Mouse (Mus musculus) midbrain, embryonic 15.5 days (tissue): ENCODE data around the gene Tbc1d14. TPM values are rescaled to one million over a fixed set of nuclear protein-coding genes. Genes with fewer than 3 reads are reported as not detected.
A peak's percentile ranks its signal among the peaks of the same experiment; 100 is the strongest.

Source experiments
- ATAC-seq: fragments of 200-750 bp; cut with Nextera tagmentation; replicated peaks from 2 replicates; pipeline ENCODE4 v1.8.0; 2017; ENCODE audit warnings: moderate TSS enrichment
- H3K27ac ChIP-seq: fragments of 300-500 bp; sonication (generic); 2 replicates; pipeline ENCODE4 v1.5.1; 2015; ENCODE audit warnings: mild to moderate bottlenecking, inconsistent platforms
- H3K27me3 ChIP-seq: fragments of 300-500 bp; sonication (generic); replicated peaks from 2 replicates; pipeline ENCODE4 v1.6.1; 2015; ENCODE audit warnings: inconsistent platforms
- H3K36me3 ChIP-seq: fragments of 300-500 bp; sonication (generic); replicated peaks from 2 replicates; pipeline ENCODE4 v1.6.1; 2015; ENCODE audit warnings: inconsistent platforms
- H3K4me1 ChIP-seq: fragments of 300-500 bp; sonication (generic); 2 replicates; pipeline ENCODE4 v1.6.1; 2015; ENCODE audit warnings: inconsistent platforms
- H3K4me2 ChIP-seq: fragments of 300-500 bp; sonication (generic); 2 replicates; pipeline ENCODE4 v1.6.1; 2015; ENCODE audit warnings: inconsistent platforms, mild to moderate bottlenecking, moderate library complexity
- H3K4me3 ChIP-seq: fragments of 300-500 bp; sonication (generic); 2 replicates; pipeline ENCODE4 v1.5.1; 2015; ENCODE audit warnings: mild to moderate bottlenecking, inconsistent platforms
- H3K9ac ChIP-seq: fragments of 300-500 bp; sonication (generic); 2 replicates; pipeline ENCODE4 v1.6.1; 2015; ENCODE audit warnings: mild to moderate bottlenecking, inconsistent platforms
- H3K9me3 ChIP-seq: fragments of 300-500 bp; sonication (generic); 2 replicates; pipeline ENCODE4 v1.6.1; 2016; ENCODE audit warnings: inconsistent platforms
- WGBS: fragments of 180-500 bp; shearing (Covaris S2); methylation state at CpG from one replicate; pipeline ENCODE4 v1.1.7; 2015; ENCODE audit warnings: mixed read lengths; 5-methylcytosine and 5-hydroxymethylcytosine counted together
- polyA plus RNA-seq: library from polyadenylated mRNA; unstranded; fragments of >200 nt; fragmentation: Nextera tagmentation; extraction: Ambion mirVana; gene quantifications from 2 replicates; pipeline ENCODE4 v1.2.1, GENCODE M21; 2015

The Tbc1d14 gene
- polyA plus RNA-seq, 1 experiment from 2014 or later: 75.0 TPM

DNA sequence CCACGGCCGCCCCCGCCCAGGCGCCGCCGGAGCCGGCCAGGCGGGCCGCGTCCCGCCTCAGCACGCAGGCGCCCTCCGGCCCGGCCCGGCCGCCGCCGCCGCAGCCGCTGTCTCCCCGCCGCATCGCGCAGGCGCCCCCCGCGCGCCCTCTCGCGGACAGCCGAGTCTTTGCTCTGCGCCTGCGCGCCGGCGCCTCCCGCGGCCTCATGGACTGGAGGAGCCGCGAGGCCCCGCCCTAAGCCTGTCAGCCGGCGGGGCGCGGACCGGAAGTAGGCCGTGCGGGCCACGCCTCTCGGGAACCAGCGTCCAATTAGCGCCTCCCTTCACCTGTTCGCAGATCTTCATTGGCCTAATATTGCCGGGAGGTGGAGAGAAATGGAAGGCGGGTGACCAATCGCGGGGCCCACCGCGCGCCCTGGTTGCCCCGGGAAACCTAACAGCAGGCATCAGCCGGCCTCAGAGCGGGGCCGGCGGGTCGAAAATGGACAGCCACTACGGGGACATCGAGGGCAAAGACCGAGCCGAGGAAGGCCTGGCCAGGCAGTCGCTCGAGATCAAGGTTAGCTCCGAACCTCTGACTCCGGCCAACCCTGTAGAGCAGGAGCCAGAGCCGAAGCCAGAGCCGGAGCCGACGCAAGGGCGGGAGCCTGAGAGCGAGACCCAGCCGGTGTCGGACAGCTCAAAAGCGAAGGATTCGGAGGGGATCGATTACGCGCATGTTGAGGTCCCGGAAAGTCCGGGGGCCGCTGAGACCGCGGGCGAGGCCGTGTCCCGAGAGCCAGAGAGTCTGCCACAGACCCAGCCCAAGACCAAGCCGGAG is 108.7 kb downstream of the Tbc1d14 start, which contains the start of the genes Tada2b and Ccdc96:
Tada2b (minus strand) TSS at position 115 of the 820 bp plus-strand sequence.
Ccdc96 (plus strand) TSS at position 418 of the 820 bp plus-strand sequence.
- under 1% methylated on average over 89 of the region's 97 CpGs for WGBS
- Histone ChIP-seq H3K27ac (peak within 1 kb of the TSS; percentile 84), H3K9me3 (no peaks in the 10 kb centered on the region), H3K4me2 (peak within 1 kb of the TSS; percentile 92), H3K36me3 (no peaks in the 10 kb centered on the region), H3K9ac (peak within 1 kb of the TSS; percentile 94), H3K4me3 (peak within 1 kb of the TSS; percentile 95), H3K4me1 (peaks cover 42% of the 10 kb centered on the region), H3K27me3 (no peaks in the 10 kb centered on the region)
- ATAC-seq: peak; percentile 99

DNA sequence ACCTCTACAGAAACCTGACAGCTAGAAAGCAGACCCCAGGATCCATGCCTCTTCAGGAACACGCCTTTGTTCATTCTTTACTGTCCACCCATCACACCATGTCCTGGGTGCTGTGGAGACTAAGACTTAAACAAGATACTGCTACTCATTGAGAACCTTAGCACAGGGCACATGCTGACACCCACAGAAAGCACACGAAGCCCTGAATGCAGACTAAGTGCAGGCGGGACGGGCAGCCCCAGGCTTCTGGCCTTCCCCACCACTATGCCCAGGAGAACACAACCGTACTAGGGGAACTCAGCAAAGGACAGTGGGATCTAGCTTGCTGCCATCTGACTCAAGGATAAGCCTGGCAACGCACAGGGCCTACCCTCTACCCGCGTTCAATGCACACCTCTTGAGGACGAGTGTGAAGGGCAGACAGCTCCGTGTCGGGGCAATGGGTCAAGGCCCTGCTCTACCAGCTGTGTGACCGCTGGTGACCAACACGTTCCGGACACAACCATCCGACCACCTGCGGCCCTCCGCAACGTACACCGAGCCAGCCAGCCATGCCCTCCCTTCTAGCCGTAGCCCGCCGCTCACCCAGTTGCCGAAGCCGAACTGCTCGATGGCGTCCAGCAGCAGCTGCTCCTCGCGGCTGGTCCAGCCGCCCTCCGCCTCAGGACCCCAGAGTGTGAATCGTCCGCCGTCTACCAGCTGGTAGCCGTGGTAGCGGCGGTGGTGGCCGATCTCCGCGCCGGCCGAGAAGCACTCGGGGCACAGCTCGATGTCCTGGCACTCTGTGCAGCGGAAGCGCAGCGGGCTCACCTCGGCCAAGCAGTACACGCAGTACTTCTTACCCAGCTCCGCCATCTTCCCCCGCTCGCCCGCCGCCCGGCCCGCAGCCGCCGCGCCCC is 109.6 kb downstream of the Tbc1d14 start:
- H3K4me2 ChIP-seq: peak overlapping the region; percentile 70
- H3K9me3 ChIP-seq: no peaks in the 10 kb centered on the region
- no peaks in the 10 kb centered on the region for H3K27me3 ChIP-seq
- H3K36me3 ChIP-seq: no peaks in the 10 kb centered on the region
- H3K27ac ChIP-seq: peak overlapping the region; percentile 84
- peak; percentile 68 for ATAC-seq
- H3K9ac ChIP-seq: peak overlapping the region; percentile 94
- WGBS: 1% methylated on average over 53 of the region's 58 CpGs
- H3K4me1 ChIP-seq: peaks cover 42% of the 10 kb centered on the region
- H3K4me3 ChIP-seq: peak overlapping the region; percentile 95

DNA sequence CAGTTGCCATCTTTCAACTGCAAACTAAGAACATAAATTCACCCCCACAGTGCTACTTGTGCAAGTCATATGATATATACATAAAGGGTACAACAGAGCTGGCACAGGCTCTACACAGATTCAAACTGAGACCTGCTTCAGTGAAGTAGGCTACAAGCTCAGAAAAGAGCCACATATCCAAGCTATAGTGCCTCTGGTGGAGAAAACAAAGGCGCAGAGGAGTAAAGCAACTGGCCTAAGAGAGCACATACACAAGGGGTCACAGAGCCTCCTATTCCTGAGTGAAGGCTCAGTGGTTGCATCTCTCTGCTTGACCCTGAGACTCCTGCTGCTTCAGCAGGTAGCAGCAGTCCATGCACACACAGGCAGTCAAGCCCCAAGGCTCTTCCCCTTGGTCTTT is 112.0 kb downstream of the Tbc1d14 start:
- no peaks in the 10 kb centered on the region for H3K9me3 ChIP-seq
- no peak overlapping the region for H3K9ac ChIP-seq
- H3K27ac ChIP-seq: no peak overlapping the region
- H3K4me3 ChIP-seq: no peak overlapping the region
- 77% methylated on average over 1 of the region's 1 CpGs for WGBS
- 0 out of 2 replicates have a peak, but pooled peaks cover 2% of the 10 kb centered on the region for H3K36me3 ChIP-seq
- ATAC-seq: no peak
- H3K27me3 ChIP-seq: no peaks in the 10 kb centered on the region
- H3K4me2 ChIP-seq: no peak overlapping the region
- H3K4me1 ChIP-seq: peaks cover 42% of the 10 kb centered on the region

DNA sequence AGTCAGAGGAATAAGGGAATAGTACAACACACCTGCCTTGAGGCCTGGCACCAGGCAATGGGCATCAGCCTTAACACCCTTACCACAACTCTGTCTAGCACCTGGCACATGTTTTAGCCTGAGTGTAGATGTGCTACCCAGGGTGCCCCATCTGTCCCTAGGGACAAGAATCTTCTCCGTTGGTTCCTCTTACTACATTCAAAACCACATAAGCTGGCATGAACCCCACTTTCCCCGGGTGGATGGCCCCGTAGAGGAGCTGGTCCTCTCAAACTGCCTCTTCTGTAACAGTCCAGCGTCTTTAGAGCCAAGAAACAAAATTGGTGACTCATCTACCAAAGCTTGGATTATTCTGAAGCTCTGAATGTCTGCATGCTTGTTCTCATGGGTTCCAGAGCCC is 112.7 kb downstream of the Tbc1d14 start:
- 92% methylated on average over 4 of the region's 4 CpGs for WGBS
- Histone ChIP-seq H3K36me3 (0 out of 2 replicates have a peak, but pooled peaks cover 3% of the 10 kb centered on the region), H3K9ac (no peak overlapping the region), H3K27ac (no peak overlapping the region), H3K9me3 (no peaks in the 10 kb centered on the region), H3K4me2 (no peak overlapping the region), H3K4me3 (no peak overlapping the region), H3K27me3 (no peaks in the 10 kb centered on the region), H3K4me1 (peaks cover 38% of the 10 kb centered on the region)
- ATAC-seq: no peak

DNA sequence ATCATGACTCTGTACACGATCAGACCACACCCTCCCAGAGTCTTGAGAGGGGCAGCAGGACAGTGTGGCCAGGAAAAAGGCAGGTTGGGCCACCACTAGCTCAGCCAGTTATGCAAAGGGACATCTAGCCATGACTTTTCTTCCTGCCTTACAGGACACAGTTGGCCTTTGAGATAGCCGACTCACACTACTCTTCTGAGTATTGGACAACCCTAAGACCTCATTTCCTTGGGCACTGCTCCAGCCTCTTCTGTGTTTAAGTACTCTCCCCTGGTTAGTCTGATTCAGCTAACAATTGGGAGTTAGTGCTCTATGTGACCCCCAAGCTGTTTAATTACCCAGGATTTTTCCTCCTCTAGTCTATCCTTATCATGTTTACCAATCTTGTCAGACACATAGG is 113.3 kb downstream of the Tbc1d14 start:
- 0 out of 2 replicates have a peak, but pooled peaks cover 3% of the 10 kb centered on the region for H3K36me3 ChIP-seq
- no peaks in the 10 kb centered on the region for H3K27me3 ChIP-seq
- no peaks in the 10 kb centered on the region for H3K9me3 ChIP-seq
- no peak for ATAC-seq
- 64% methylated on average over 2 of the region's 2 CpGs for whole genome bisulfite sequencing
- H3K27ac ChIP-seq: no peak overlapping the region
- no peak overlapping the region for H3K4me3 ChIP-seq
- no peak overlapping the region for H3K4me2 ChIP-seq
- H3K4me1 ChIP-seq: peaks cover 32% of the 10 kb centered on the region
- no peak overlapping the region for H3K9ac ChIP-seq

DNA sequence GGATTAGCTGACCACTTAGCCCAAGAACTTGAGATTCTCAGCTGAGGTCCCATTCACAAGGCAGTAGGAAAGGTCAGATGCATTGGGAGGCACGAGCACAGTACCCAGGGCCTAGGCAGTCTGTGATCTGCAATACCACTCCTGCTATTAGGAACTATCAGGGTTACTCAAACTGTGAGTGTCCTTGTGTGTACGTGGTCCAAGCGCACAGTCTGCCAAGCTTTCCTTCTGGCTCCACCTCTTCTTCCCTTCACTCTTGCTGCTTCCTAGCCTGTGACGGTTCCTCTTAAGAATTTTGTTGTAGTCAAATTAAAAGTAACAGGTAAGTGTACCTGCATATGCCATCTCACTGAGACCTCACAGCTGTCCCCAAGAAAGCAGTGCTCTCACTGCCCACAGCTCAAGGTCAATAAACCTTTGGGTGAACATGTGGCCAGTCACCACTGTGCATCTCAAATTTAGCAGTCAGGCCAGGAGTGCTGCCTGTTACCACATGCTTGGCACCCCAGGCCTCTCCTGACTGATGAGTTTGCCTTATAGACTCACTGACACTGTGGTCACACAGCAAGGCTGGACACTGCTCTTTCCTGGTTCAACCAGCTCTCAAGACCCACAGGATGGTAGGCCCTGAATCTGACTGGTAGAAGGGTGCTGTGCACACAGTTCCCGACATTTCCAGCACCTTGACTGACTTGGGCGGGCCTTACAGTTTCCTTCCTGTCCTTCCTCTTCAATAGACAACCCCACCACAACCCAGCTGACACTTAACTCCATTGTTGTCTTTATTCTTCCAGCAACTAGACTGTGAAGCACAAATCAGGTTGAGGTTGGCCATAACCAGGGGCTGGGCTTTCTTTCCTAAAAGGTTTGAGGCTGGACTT is 114.3 kb downstream of the Tbc1d14 start:
- no peak for ATAC-seq
- 92% methylated on average over 6 of the region's 6 CpGs for WGBS
- H3K4me3 ChIP-seq: no peak overlapping the region
- 0 out of 2 replicates have a peak, but pooled peaks cover 3% of the 10 kb centered on the region for H3K36me3 ChIP-seq
- no peak overlapping the region for H3K27ac ChIP-seq
- H3K27me3 ChIP-seq: no peaks in the 10 kb centered on the region
- peaks cover 30% of the 10 kb centered on the region for H3K4me1 ChIP-seq
- no peak overlapping the region for H3K9ac ChIP-seq
- no peak overlapping the region for H3K4me2 ChIP-seq
- no peaks in the 10 kb centered on the region for H3K9me3 ChIP-seq

DNA sequence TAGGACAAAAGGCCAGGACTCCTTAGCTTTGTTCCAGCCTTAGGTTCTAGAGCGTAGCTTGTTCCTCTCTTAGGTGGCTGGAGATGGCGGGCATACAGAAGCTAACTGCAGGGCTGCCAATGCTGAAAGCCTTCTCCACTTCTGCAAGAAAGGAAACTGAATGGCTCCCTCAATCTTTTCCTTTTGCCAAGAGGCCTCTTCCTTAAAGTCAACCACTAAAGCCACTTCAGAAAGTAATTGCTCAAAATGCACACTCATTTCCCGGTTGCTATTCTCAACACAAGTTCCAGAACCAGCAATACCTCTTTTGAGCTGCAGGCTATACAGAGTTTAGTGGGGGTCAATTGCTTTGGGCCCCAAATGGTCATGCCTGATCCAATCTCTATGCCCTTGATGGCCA is 115.6 kb downstream of the Tbc1d14 start:
- no peak overlapping the region for H3K27ac ChIP-seq
- no peak for ATAC-seq
- peaks cover 12% of the 10 kb centered on the region for H3K36me3 ChIP-seq
- H3K9ac ChIP-seq: no peak overlapping the region
- H3K27me3 ChIP-seq: no peaks in the 10 kb centered on the region
- peaks cover 22% of the 10 kb centered on the region for H3K4me1 ChIP-seq
- no peak overlapping the region for H3K4me3 ChIP-seq
- H3K9me3 ChIP-seq: no peaks in the 10 kb centered on the region
- 83% methylated on average over 3 of the region's 3 CpGs for WGBS
- no peak overlapping the region for H3K4me2 ChIP-seq

DNA sequence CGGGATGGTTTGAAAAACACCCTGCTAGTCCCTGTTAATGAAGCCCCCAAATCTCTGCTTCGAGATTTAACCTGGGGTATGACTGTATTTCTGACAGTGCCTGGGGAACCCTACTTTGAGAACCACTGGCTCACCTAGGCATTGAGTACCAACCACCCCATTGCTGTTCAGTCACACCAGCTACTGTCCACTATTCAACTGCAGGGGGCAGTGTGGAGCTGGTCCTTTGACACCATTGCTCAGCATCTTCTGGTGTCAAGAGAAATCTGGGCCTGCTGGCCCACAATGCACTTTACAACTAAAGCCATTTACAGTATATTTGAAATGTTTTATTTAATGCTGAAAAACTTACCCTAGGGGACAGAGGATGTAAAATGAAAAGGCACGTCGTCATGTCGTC is 118.8 kb downstream of the Tbc1d14 start:
- Histone ChIP-seq H3K4me1 (no peaks in the 10 kb centered on the region), H3K36me3 (peaks cover 37% of the 10 kb centered on the region), H3K9me3 (no peaks in the 10 kb centered on the region), H3K27me3 (no peaks in the 10 kb centered on the region), H3K4me2 (no peak overlapping the region), H3K4me3 (no peak overlapping the region), H3K9ac (no peak overlapping the region), H3K27ac (no peak overlapping the region)
- WGBS: 84% methylated on average over 5 of the region's 5 CpGs
- ATAC-seq: no peak

DNA sequence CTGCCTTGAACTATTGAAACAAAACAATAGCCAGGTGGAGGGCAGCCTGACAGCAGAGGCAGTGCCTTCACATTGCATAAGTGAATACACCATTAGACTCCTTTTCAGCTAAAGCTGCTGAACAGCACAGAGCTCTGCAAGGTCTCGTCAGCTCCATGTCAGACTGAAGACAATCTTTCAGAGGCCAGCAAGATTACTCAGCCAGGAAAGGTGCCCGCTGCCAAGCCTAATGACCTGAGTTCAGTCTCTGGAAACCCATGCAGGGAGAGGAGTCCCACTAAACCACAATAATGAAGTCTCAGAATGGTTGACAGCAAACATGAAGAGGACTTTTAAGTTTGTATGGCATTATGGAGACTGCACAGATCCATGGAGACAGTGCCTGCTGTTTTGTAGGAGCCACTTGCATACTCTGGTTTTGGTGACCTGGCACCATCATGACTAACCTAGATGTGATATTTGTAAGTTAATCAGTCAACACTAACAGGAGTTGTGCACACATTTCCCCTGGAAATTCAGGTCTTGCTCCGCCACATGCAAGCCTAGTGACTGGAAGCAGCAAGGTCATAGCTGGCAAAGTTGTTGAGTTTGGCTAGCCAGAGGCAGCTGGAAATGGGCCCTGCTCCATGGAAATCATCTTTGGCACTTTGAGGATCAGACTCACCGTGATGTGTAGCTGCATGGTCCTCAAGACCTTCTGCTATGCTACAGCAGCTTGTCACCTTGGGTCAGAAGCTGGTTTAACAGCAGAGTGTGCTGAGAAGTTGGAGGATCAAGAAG is 120.0 kb downstream of the Tbc1d14 start:
- no peak overlapping the region for H3K9ac ChIP-seq
- no peak overlapping the region for H3K4me2 ChIP-seq
- no peak overlapping the region for H3K4me3 ChIP-seq
- no peaks in the 10 kb centered on the region for H3K9me3 ChIP-seq
- H3K27me3 ChIP-seq: no peaks in the 10 kb centered on the region
- H3K27ac ChIP-seq: no peak overlapping the region
- H3K36me3 ChIP-seq: peaks cover 37% of the 10 kb centered on the region
- no peak for ATAC-seq
- no peaks in the 10 kb centered on the region for H3K4me1 ChIP-seq
- 91% methylated on average over 4 of the region's 4 CpGs for WGBS

DNA sequence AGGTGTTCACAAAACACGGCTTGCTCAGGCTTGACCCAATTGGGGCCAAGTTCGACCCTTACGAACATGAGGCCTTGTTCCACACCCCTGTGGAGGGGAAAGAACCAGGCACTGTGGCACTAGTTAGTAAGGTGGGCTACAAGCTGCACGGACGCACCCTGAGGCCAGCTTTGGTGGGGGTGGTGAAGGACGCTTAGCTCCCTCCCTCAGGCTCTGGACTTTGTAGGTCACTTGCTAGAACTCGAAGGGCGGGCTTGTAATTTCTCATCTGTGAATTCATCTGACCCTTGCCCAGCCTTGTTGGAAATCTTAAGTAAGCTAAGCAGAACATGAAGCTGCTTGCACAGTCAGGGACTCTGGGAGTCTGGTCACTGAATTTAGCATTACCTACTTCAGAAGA is 121.9 kb downstream of the Tbc1d14 start:
- no peaks in the 10 kb centered on the region for H3K9me3 ChIP-seq
- H3K4me3 ChIP-seq: no peak overlapping the region
- no peak overlapping the region for H3K27ac ChIP-seq
- H3K9ac ChIP-seq: no peak overlapping the region
- 95% methylated on average over 8 of the region's 8 CpGs for WGBS
- H3K4me2 ChIP-seq: no peak overlapping the region
- H3K36me3 ChIP-seq: peaks cover 36% of the 10 kb centered on the region
- H3K27me3 ChIP-seq: no peaks in the 10 kb centered on the region
- ATAC-seq: no peak
- peaks cover 6% of the 10 kb centered on the region for H3K4me1 ChIP-seq

DNA sequence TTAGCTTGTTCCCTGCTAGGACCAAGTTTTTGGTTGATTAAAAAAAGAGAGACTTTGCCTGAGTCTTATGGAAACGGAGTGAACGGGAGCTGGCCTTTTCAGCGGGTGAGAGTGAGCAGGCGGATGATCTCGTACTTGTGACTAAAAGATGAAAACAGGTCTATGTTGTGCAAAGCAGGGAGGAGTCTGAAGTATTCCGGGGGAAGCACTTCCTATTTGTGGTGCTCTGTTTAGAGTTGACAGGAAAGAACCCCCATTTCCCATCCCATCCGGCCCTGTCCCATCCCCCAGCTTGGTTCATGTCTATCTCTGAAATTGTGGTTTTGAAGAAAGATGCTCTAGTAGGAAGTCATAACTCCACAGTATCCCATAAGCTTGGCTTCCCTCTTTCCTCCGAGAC is 127.2 kb downstream of the Tbc1d14 start:
- WGBS: 31% methylated on average over 8 of the region's 8 CpGs
- Histone ChIP-seq H3K36me3 (peaks cover 15% of the 10 kb centered on the region), H3K9me3 (no peaks in the 10 kb centered on the region)

More for the DNA sequence above, 127.2 kb downstream of the Tbc1d14 start:
- Histone ChIP-seq H3K27me3 (no peaks in the 10 kb centered on the region), H3K4me3 (peak overlapping the region; percentile 68), H3K9ac (peak overlapping the region; percentile 80; the same call in 1 of the 2 replicates), H3K27ac (no peak overlapping the region), H3K4me1 (peaks cover 23% of the 10 kb centered on the region), H3K4me2 (peak overlapping the region; percentile 97)
- ATAC-seq: no peak
